Mouse (Mus musculus): ENCODE data around the gene Adam11. TPM values are rescaled to one million over a fixed set of nuclear protein-coding genes. Genes with fewer than 3 reads are reported as not detected.
A peak's percentile ranks its signal among the peaks of the same experiment; 100 is the strongest.
"Not testable (repeated sequence)": the region's sequence is repeated elsewhere in the genome, so short reads cannot be mapped to it uniquely, and the experiment has no call there.

The Adam11 gene
- 8.1 and 9.3 TPM in 2 replicates for polyA plus RNA-seq (2014; fragmentation: Nextera tagmentation; extraction: Ambion mirVana)

GRCm38 (mm10) chr11:102761309-102762210, at the start of gene Adam11:
Gene Adam11 (plus strand): TSS chr11:102761439.
- no peaks in the 10 kb centered on the region for H3K4me1 ChIP-seq (ENCODE audit: control insufficient read depth, insufficient read depth, low read length)
- DNase-seq (ENCODE audit: low spot score), result no peak
- H3K27me3 ChIP-seq (replicated peaks; ENCODE audit: control insufficient read depth, insufficient read depth, low read length), result peaks cover 17% of the 10 kb centered on the region; the same call in 1 of the 2 replicates
- H3K9ac ChIP-seq (ENCODE audit: low read depth, low read length), result peak within 1 kb of the TSS; percentile 73
- no peaks in the 10 kb centered on the region for H3K9me3 ChIP-seq (ENCODE audit: control insufficient read depth, low read length)
- no peak within 1 kb of the TSS for H3K27ac ChIP-seq (replicated peaks; ENCODE audit: low read depth, low read length)
- ATAC-seq (ENCODE audit: low read depth), result peak; percentile 37
- H3K36me3 ChIP-seq (ENCODE audit: control insufficient read depth, insufficient read depth, low read length), result no peaks in the 10 kb centered on the region
- peak within 1 kb of the TSS; percentile 60 for H3K4me3 ChIP-seq (ENCODE audit: low read depth, low read length)
- H3K4me2 ChIP-seq (ENCODE audit: low read depth, low read length), result peak within 1 kb of the TSS; percentile 100
- WGBS, result 0% methylated on average over 12 of the region's 76 CpGs

- peaks cover 6% of the 10 kb centered on the region; the same call in 1 of the 2 replicates for H3K9me3 ChIP-seq (ENCODE audit: control insufficient read depth, low read length)
- H3K4me3 ChIP-seq (ENCODE audit: low read depth, low read length), result no peak overlapping the region
- H3K27ac ChIP-seq (replicated peaks; ENCODE audit: low read depth, low read length), result no peak overlapping the region
- ATAC-seq (ENCODE audit: low read depth), result no peak
- no peaks in the 10 kb centered on the region for H3K27me3 ChIP-seq (replicated peaks; ENCODE audit: control insufficient read depth, insufficient read depth, low read length)
- H3K36me3 ChIP-seq (ENCODE audit: control insufficient read depth, insufficient read depth, low read length), result no peaks in the 10 kb centered on the region
- DNase-seq (ENCODE audit: low spot score), result no peak
- no peak overlapping the region for H3K4me2 ChIP-seq (ENCODE audit: low read depth, low read length)
- H3K4me1 ChIP-seq (ENCODE audit: control insufficient read depth, insufficient read depth, low read length), result no peaks in the 10 kb centered on the region
- H3K9ac ChIP-seq (ENCODE audit: low read depth, low read length), result no peak overlapping the region
- 87% methylated on average over 4 of the region's 4 CpGs for WGBS
These were observed 48.8 kb upstream of the Adam11 start for GRCm38 (mm10) chr11:102712411-102712810.

- H3K9ac ChIP-seq (ENCODE audit: low read depth, low read length); ATAC-seq (ENCODE audit: low read depth); H3K4me2 ChIP-seq (ENCODE audit: low read depth, low read length); H3K4me3 ChIP-seq (ENCODE audit: low read depth, low read length); H3K27me3 ChIP-seq (replicated peaks; ENCODE audit: control insufficient read depth, insufficient read depth, low read length); H3K27ac ChIP-seq (replicated peaks; ENCODE audit: low read depth, low read length); H3K4me1 ChIP-seq (ENCODE audit: control insufficient read depth, insufficient read depth, low read length); DNase-seq (ENCODE audit: low spot score); H3K36me3 ChIP-seq (ENCODE audit: control insufficient read depth, insufficient read depth, low read length): not testable (repeated sequence)
- H3K9me3 ChIP-seq (ENCODE audit: control insufficient read depth, low read length), result peaks cover 12% of the 10 kb centered on the region; the same call in 1 of the 2 replicates
- WGBS, result 87% methylated on average over 2 of the region's 2 CpGs
These were observed 46.7 kb upstream of the Adam11 start for GRCm38 (mm10) chr11:102714578-102714977.

- no peak overlapping the region for H3K27ac ChIP-seq (replicated peaks; ENCODE audit: low read depth, low read length)
- H3K9ac ChIP-seq (ENCODE audit: low read depth, low read length), result no peak overlapping the region
- no peaks in the 10 kb centered on the region for H3K27me3 ChIP-seq (replicated peaks; ENCODE audit: control insufficient read depth, insufficient read depth, low read length)
- H3K4me3 ChIP-seq (ENCODE audit: low read depth, low read length), result no peak overlapping the region
- peaks cover 12% of the 10 kb centered on the region; the same call in 1 of the 2 replicates for H3K9me3 ChIP-seq (ENCODE audit: control insufficient read depth, low read length)
- no peaks in the 10 kb centered on the region for H3K4me1 ChIP-seq (ENCODE audit: control insufficient read depth, insufficient read depth, low read length)
- H3K4me2 ChIP-seq (ENCODE audit: low read depth, low read length), result 0 out of 2 replicates have a peak overlapping the region, but pooled peaks have one; percentile 3
- peak; percentile 83 for DNase-seq (ENCODE audit: low spot score)
- 40% methylated on average over 7 of the region's 7 CpGs for WGBS
- ATAC-seq (ENCODE audit: low read depth), result peak; percentile 88
- H3K36me3 ChIP-seq (ENCODE audit: control insufficient read depth, insufficient read depth, low read length), result no peaks in the 10 kb centered on the region
These were observed 45.1 kb upstream of the Adam11 start for GRCm38 (mm10) chr11:102716135-102716534.

GRCm38 (mm10) chr11:102725574-102725973, 35.7 kb upstream of the Adam11 start:
- ATAC-seq (ENCODE audit: low read depth) (no peak), DNase-seq (ENCODE audit: low spot score) (no peak)
- no peak overlapping the region for H3K9ac ChIP-seq (ENCODE audit: low read depth, low read length)

GRCm38 (mm10) chr11:102728614-102729013, 32.6 kb upstream of the Adam11 start:
- DNase-seq (ENCODE audit: low spot score) (peak; percentile 69), ATAC-seq (ENCODE audit: low read depth) (no peak)
- Histone ChIP-seq H3K9ac (ENCODE audit: low read depth, low read length) (no peak overlapping the region), H3K36me3 (ENCODE audit: control insufficient read depth, insufficient read depth, low read length) (no peaks in the 10 kb centered on the region), H3K4me1 (ENCODE audit: control insufficient read depth, insufficient read depth, low read length) (no peaks in the 10 kb centered on the region), H3K4me3 (ENCODE audit: low read depth, low read length) (no peak overlapping the region), H3K27ac (replicated peaks; ENCODE audit: low read depth, low read length) (no peak overlapping the region), H3K27me3 (replicated peaks; ENCODE audit: control insufficient read depth, insufficient read depth, low read length) (no peaks in the 10 kb centered on the region), H3K9me3 (ENCODE audit: control insufficient read depth, low read length) (no peaks in the 10 kb centered on the region), H3K4me2 (ENCODE audit: low read depth, low read length) (no peak overlapping the region)
- WGBS, result 24% methylated on average over 7 of the region's 7 CpGs

More at GRCm38 (mm10) chr11:102725574-102725973, 35.7 kb upstream of the Adam11 start:
- 23% methylated on average over 3 of the region's 3 CpGs for WGBS
- Histone ChIP-seq H3K36me3 (ENCODE audit: control insufficient read depth, insufficient read depth, low read length) (no peaks in the 10 kb centered on the region), H3K4me3 (ENCODE audit: low read depth, low read length) (no peak overlapping the region), H3K27ac (replicated peaks; ENCODE audit: low read depth, low read length) (no peak overlapping the region), H3K4me1 (ENCODE audit: control insufficient read depth, insufficient read depth, low read length) (no peaks in the 10 kb centered on the region), H3K27me3 (replicated peaks; ENCODE audit: control insufficient read depth, insufficient read depth, low read length) (no peaks in the 10 kb centered on the region), H3K9me3 (ENCODE audit: control insufficient read depth, low read length) (no peaks in the 10 kb centered on the region), H3K4me2 (ENCODE audit: low read depth, low read length) (no peak overlapping the region)

GRCm38 (mm10) chr11:102729835-102730234, 31.4 kb upstream of the Adam11 start:
- H3K9me3 ChIP-seq (ENCODE audit: control insufficient read depth, low read length), result no peaks in the 10 kb centered on the region
- no peak overlapping the region for H3K27ac ChIP-seq (replicated peaks; ENCODE audit: low read depth, low read length)
- no peak overlapping the region for H3K4me2 ChIP-seq (ENCODE audit: low read depth, low read length)
- H3K36me3 ChIP-seq (ENCODE audit: control insufficient read depth, insufficient read depth, low read length), result no peaks in the 10 kb centered on the region
- no peaks in the 10 kb centered on the region for H3K4me1 ChIP-seq (ENCODE audit: control insufficient read depth, insufficient read depth, low read length)
- ATAC-seq (ENCODE audit: low read depth) (no peak), DNase-seq (ENCODE audit: low spot score) (no peak)
- no peak overlapping the region for H3K4me3 ChIP-seq (ENCODE audit: low read depth, low read length)
- H3K27me3 ChIP-seq (replicated peaks; ENCODE audit: control insufficient read depth, insufficient read depth, low read length), result no peaks in the 10 kb centered on the region
- no peak overlapping the region for H3K9ac ChIP-seq (ENCODE audit: low read depth, low read length)
- 79% methylated on average over 3 of the region's 3 CpGs for WGBS

GRCm38 (mm10) chr11:102731366-102731765, 29.9 kb upstream of the Adam11 start:
- Histone ChIP-seq H3K27me3 (replicated peaks; ENCODE audit: control insufficient read depth, insufficient read depth, low read length) (no peaks in the 10 kb centered on the region), H3K4me2 (ENCODE audit: low read depth, low read length) (no peak overlapping the region), H3K4me1 (ENCODE audit: control insufficient read depth, insufficient read depth, low read length) (no peaks in the 10 kb centered on the region), H3K4me3 (ENCODE audit: low read depth, low read length) (no peak overlapping the region), H3K36me3 (ENCODE audit: control insufficient read depth, insufficient read depth, low read length) (no peaks in the 10 kb centered on the region), H3K9me3 (ENCODE audit: control insufficient read depth, low read length) (no peaks in the 10 kb centered on the region), H3K9ac (ENCODE audit: low read depth, low read length) (no peak overlapping the region), H3K27ac (replicated peaks; ENCODE audit: low read depth, low read length) (no peak overlapping the region)
- DNase-seq (ENCODE audit: low spot score) (no peak), ATAC-seq (ENCODE audit: low read depth) (no peak)
- WGBS, result 69% methylated on average over 6 of the region's 6 CpGs
